9 mouse cellular contexts compared by ENCODE assay signal in the genomic region with DNA sequence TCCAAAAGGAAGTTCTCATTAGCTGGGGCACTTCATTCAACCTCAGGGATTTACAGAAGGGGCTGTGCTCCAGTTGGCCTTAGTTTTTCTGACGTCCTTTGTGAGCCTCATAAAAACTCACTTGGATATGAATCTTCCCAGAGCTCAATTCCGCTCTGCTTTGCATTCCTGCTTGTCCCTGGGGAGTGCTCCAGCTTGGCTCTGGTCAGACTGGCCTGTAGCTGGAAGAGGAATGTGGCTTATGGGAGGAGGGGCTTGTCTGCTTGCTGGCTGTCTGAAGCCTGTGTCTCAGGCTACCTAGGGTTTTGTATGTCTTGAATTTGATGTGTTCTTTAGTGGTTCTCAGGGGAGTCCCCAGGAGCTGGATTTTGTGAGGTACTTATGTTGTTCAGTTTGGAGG. TPM values are rescaled to one million over a fixed set of nuclear protein-coding genes. Genes with fewer than 3 reads are reported as not detected.
DNase-seq lines count a peak whose midpoint lies in the region; ATAC-seq lines count a peak whose summit lies in the region.
"Had no signal": no experiment of that assay in that cellular context is flagged by ENCODE, and none has a peak within 500 bp of the region (broad histone marks: within the 10 kb centered on the region; RNA-seq: fewer than 3 reads in every experiment).

No protein-coding gene starts in this region.

- H3K4me3 ChIP-seq in brown adipose tissue, adult 24 weeks (ENCODE audit: insufficient read depth, low read depth, low read length) = no peak overlapping the region
- H3K4me3 ChIP-seq in heart, embryonic 11.5 days (ENCODE audit: low read depth, low read length) = no peak overlapping the region
- H3K4me3 ChIP-seq in kidney, embryonic 16.5 days (ENCODE audit: low read length) = no peak overlapping the region
- H3K4me3 ChIP-seq: myocyte had no signal

- H3K4me2 ChIP-seq in heart, embryonic 11.5 days = no peak overlapping the region
- H3K4me2 ChIP-seq in kidney, embryonic 16.5 days (replicated peaks; ENCODE audit: low read depth, low read length) = no peak overlapping the region

- no peaks in the 10 kb centered on the region for H3K27me3 ChIP-seq in heart, embryonic 11.5 days (ENCODE audit: control insufficient read depth, insufficient read depth, low read length)
- H3K27me3 ChIP-seq in kidney, embryonic 16.5 days (ENCODE audit: insufficient read depth, low read length) = no peaks in the 10 kb centered on the region

- H3K4me1 ChIP-seq in brown adipose tissue, adult 24 weeks (ENCODE audit: control insufficient read depth, insufficient read depth, insufficient read length, low read length) = peaks cover 7% of the 10 kb centered on the region; the same call in 1 of the 2 replicates
- H3K4me1 ChIP-seq in heart, embryonic 11.5 days (ENCODE audit: control insufficient read depth, insufficient read depth, low read length) = peaks cover 6% of the 10 kb centered on the region; the same call in 1 of the 2 replicates
- peaks cover 10% of the 10 kb centered on the region for H3K4me1 ChIP-seq in kidney, embryonic 16.5 days (ENCODE audit: insufficient read depth, low read length)

- no peak overlapping the region for H3K9ac ChIP-seq in heart, embryonic 11.5 days (ENCODE audit: low read depth, low read length)
- no peak overlapping the region for H3K9ac ChIP-seq in kidney, embryonic 16.5 days (replicated peaks; ENCODE audit: low read length)

- WGBS in heart, embryonic 11.5 days (ENCODE audit: insufficient replicate concordance) = 5% methylated on average over 2 of the region's 2 CpGs
- WGBS in kidney, embryonic 16.5 days = 16% methylated on average over 2 of the region's 2 CpGs

- no peaks in the 10 kb centered on the region for H3K9me3 ChIP-seq in heart, embryonic 11.5 days (replicated peaks; ENCODE audit: control insufficient read depth, low read length)
- no peaks in the 10 kb centered on the region for H3K9me3 ChIP-seq in kidney, embryonic 16.5 days (ENCODE audit: low read length)

- peak; percentile 15 for DNase-seq in adrenal gland, adult 2 months
- no peak for DNase-seq in adrenal gland, postnatal 25 days
- DNase-seq in neural tube, embryonic 10.5 days (ENCODE audit: extremely low spot score, low spot score) = peak; percentile 57
- DNase-seq in layer of hippocampus, adult 11-12 months (ENCODE audit: low spot score) = no peak

- H3K27ac ChIP-seq in brown adipose tissue, adult 24 weeks (replicated peaks; ENCODE audit: low read depth, low read length) = peak overlapping the region; percentile 35
- H3K27ac ChIP-seq in heart, embryonic 11.5 days (ENCODE audit: low read depth, low read length) = peak overlapping the region; percentile 73; the same call in 1 of the 2 replicates
- H3K27ac ChIP-seq in kidney, embryonic 16.5 days (ENCODE audit: low read length) = peak overlapping the region; percentile 83

- peak; percentile 81 for ATAC-seq in heart, embryonic 11.5 days (replicated peaks; ENCODE audit: insufficient number of reproducible peaks, low FRiP score, low TSS enrichment)
- peak; percentile 98 for ATAC-seq in kidney, embryonic 16.5 days (ENCODE audit: low FRiP score, low TSS enrichment)
- ATAC-seq in granulocyte monocyte progenitor cell, adult 5-6 weeks (replicated peaks; ENCODE audit: poor library complexity, severe bottlenecking) = no peak

- no peaks in the 10 kb centered on the region for H3K36me3 ChIP-seq in heart, embryonic 11.5 days (ENCODE audit: control insufficient read depth, insufficient read depth, low read length)
- no peaks in the 10 kb centered on the region for H3K36me3 ChIP-seq in kidney, embryonic 16.5 days (ENCODE audit: insufficient read depth, low read length)

RNA-seq across cellular contexts. Expression of gene Top2b, which starts 36.4 kb away (rescaled TPM):
- total RNA-seq in adrenal gland, adult 2 months (2021) = 10 to 100 TPM; 68.7 to 80.1 TPM
- polyA plus RNA-seq in adrenal gland, adult 2 months (2012; rRNA removed) = 4.3 and 5.6 TPM in 2 replicates
- total RNA-seq in adrenal gland, postnatal 25 days (2021) = 97.3 and 97.4 TPM in 2 replicates
- 60.6 and 61.1 TPM in 2 replicates for polyA plus RNA-seq in brown adipose tissue, adult 24 weeks (2012; ENCODE audit: insufficient read depth, insufficient read length, missing spikeins)
- 52.8 and 66.8 TPM in 2 replicates for polyA plus RNA-seq in heart, embryonic 11.5 days (2014; fragmentation: Nextera tagmentation; extraction: Ambion mirVana)
- 39.0 and 42.4 TPM in 2 replicates for polyA plus RNA-seq in kidney, embryonic 16.5 days (2015; fragmentation: Nextera tagmentation; extraction: Ambion mirVana)
- 84.8 and 111 TPM in 2 replicates for total RNA-seq in granulocyte monocyte progenitor cell, adult 5-6 weeks (2014; fragmentation: Nextera tagmentation)
- 125 and 160 TPM in 2 replicates for total RNA-seq in granulocyte monocyte progenitor cell, adult 5-6 weeks (2017)

Comparison
In these comparisons a context has a peak if more than half of its experiments do, and no peak if none do; other contexts are left out.
1. DNase-seq: peak in adrenal gland, adult 2 months (single experiment) and neural tube, embryonic 10.5 days (single experiment); none in adrenal gland, postnatal 25 days (single experiment) and layer of hippocampus, adult 11-12 months (single experiment).
2. Peak in every context shown above with its lines, with median percentiles within 50 percentile points of each other: H3K27ac ChIP-seq.